Mouse (Mus musculus) heart, embryonic 15.5 days (tissue): Measurements from ENCODE around the gene Prdm16. TPM values are rescaled to one million over a fixed set of nuclear protein-coding genes. Genes with fewer than 3 reads are reported as not detected.
A peak's percentile ranks its signal among the peaks of the same experiment; 100 is the strongest.

Source experiments
- ATAC-seq: fragments of 200-750 bp; cut with Nextera tagmentation; replicated peaks from 2 replicates; pipeline ENCODE4 v1.8.0; 2017; ENCODE audit warnings: low read depth, moderate TSS enrichment; ENCODE audit not compliant: insufficient number of reproducible peaks, insufficient read depth, low FRiP score
- H3K27ac ChIP-seq: fragments of 300-500 bp; sonication (generic); 2 replicates; pipeline ENCODE4 v1.5.1; 2015; ENCODE audit warnings: mild to moderate bottlenecking, inconsistent platforms
- H3K27me3 ChIP-seq: fragments of 300-500 bp; sonication (generic); 2 replicates; pipeline ENCODE4 v1.6.1; 2015; ENCODE audit warnings: inconsistent platforms
- H3K36me3 ChIP-seq: fragments of 300-500 bp; sonication (generic); 2 replicates; pipeline ENCODE4 v1.6.1; 2015; ENCODE audit warnings: mild to moderate bottlenecking, inconsistent platforms
- H3K4me1 ChIP-seq: fragments of 300-500 bp; sonication (generic); replicated peaks from 2 replicates; pipeline ENCODE4 v1.6.1; 2015; ENCODE audit warnings: inconsistent platforms
- H3K4me2 ChIP-seq: fragments of 300-500 bp; sonication (generic); 2 replicates; pipeline ENCODE4 v1.6.1; 2015; ENCODE audit warnings: inconsistent platforms, mild to moderate bottlenecking, moderate library complexity
- H3K4me3 ChIP-seq: fragments of 300-500 bp; sonication (generic); 2 replicates; pipeline ENCODE4 v1.5.1; 2015; ENCODE audit warnings: mild to moderate bottlenecking, inconsistent platforms
- H3K9ac ChIP-seq: fragments of 300-500 bp; sonication (generic); 2 replicates; pipeline ENCODE4 v1.6.1; 2015; ENCODE audit warnings: mild to moderate bottlenecking, inconsistent platforms
- H3K9me3 ChIP-seq: fragments of 300-500 bp; sonication (generic); replicated peaks from 2 replicates; pipeline ENCODE4 v1.6.1; 2016; ENCODE audit warnings: inconsistent platforms
- WGBS: fragments of 180-500 bp; shearing (Covaris S2); methylation state at CpG from one replicate; pipeline ENCODE4 v1.1.7; 2015; ENCODE audit warnings: mixed read lengths; 5-methylcytosine and 5-hydroxymethylcytosine counted together
- polyA plus RNA-seq: library from polyadenylated mRNA; unstranded; fragments of >200 nt; fragmentation: Nextera tagmentation; extraction: Ambion mirVana; gene quantifications from 2 replicates; pipeline ENCODE4 v1.2.1, GENCODE M21; 2015

Gene Prdm16
- polyA plus RNA-seq, 1 experiment from 2014 or later: 20.9 TPM

GRCm38 (mm10) chr4:154414885-154415284, 221.8 kb downstream of the Prdm16 start:
- H3K36me3 ChIP-seq: no peaks in the 10 kb centered on the region
- H3K4me1 ChIP-seq: peaks cover 33% of the 10 kb centered on the region
- H3K9me3 ChIP-seq: peaks cover 4% of the 10 kb centered on the region; the same call in 1 of the 2 replicates
- H3K9ac ChIP-seq: no peak overlapping the region
- no peak overlapping the region for H3K4me3 ChIP-seq
- no peak for ATAC-seq
- H3K4me2 ChIP-seq: no peak overlapping the region
- no peak overlapping the region for H3K27ac ChIP-seq
- peaks cover 31% of the 10 kb centered on the region for H3K27me3 ChIP-seq
- 64% methylated on average over 4 of the region's 4 CpGs for WGBS

GRCm38 (mm10) chr4:154410559-154410958, 226.1 kb downstream of the Prdm16 start:
- ATAC-seq: no peak
- no peak overlapping the region for H3K4me2 ChIP-seq
- peak overlapping the region; percentile 1; the same call in 1 of the 2 replicates for H3K9ac ChIP-seq
- H3K4me1 ChIP-seq: peaks cover 39% of the 10 kb centered on the region
- 0 out of 2 replicates have a peak overlapping the region, but pooled peaks have one; percentile 6 for H3K27ac ChIP-seq
- H3K27me3 ChIP-seq: peaks cover 44% of the 10 kb centered on the region
- WGBS: 38% methylated on average over 8 of the region's 8 CpGs
- H3K4me3 ChIP-seq: no peak overlapping the region
- no peaks in the 10 kb centered on the region for H3K9me3 ChIP-seq
- H3K36me3 ChIP-seq: no peaks in the 10 kb centered on the region

- Histone ChIP-seq H3K27ac (no peak overlapping the region), H3K9me3 (no peaks in the 10 kb centered on the region), H3K9ac (no peak overlapping the region), H3K4me2 (no peak overlapping the region), H3K4me1 (peaks cover 39% of the 10 kb centered on the region), H3K36me3 (no peaks in the 10 kb centered on the region), H3K27me3 (peaks cover 42% of the 10 kb centered on the region), H3K4me3 (no peak overlapping the region)
- WGBS: 59% methylated on average over 10 of the region's 10 CpGs
- ATAC-seq: no peak
Observed at GRCm38 (mm10) chr4:154409841-154410240, 226.8 kb downstream of the Prdm16 start.

GRCm38 (mm10) chr4:154409237-154409721, 227.4 kb downstream of the Prdm16 start:
- no peak overlapping the region for H3K27ac ChIP-seq
- peaks cover 39% of the 10 kb centered on the region for H3K4me1 ChIP-seq
- no peaks in the 10 kb centered on the region for H3K9me3 ChIP-seq
- no peak overlapping the region for H3K4me3 ChIP-seq
- H3K27me3 ChIP-seq: peaks cover 42% of the 10 kb centered on the region
- 53% methylated on average over 19 of the region's 19 CpGs for WGBS
- no peak for ATAC-seq
- H3K9ac ChIP-seq: 0 out of 2 replicates have a peak overlapping the region, but pooled peaks have one; percentile 29
- H3K36me3 ChIP-seq: no peaks in the 10 kb centered on the region
- no peak overlapping the region for H3K4me2 ChIP-seq

- Histone ChIP-seq H3K9ac (no peak overlapping the region), H3K27me3 (peaks cover 4% of the 10 kb centered on the region; the same call in 1 of the 2 replicates), H3K9me3 (no peaks in the 10 kb centered on the region), H3K36me3 (no peaks in the 10 kb centered on the region), H3K27ac (no peak overlapping the region), H3K4me1 (peaks cover 29% of the 10 kb centered on the region), H3K4me2 (no peak overlapping the region), H3K4me3 (no peak overlapping the region)
- 47% methylated on average over 4 of the region's 4 CpGs for WGBS
- no peak for ATAC-seq
Observed at GRCm38 (mm10) chr4:154402948-154403347, 233.7 kb downstream of the Prdm16 start.

- 0 out of 2 replicates have a peak, but pooled peaks have one; percentile 24 for ATAC-seq
- no peak overlapping the region for H3K4me3 ChIP-seq
- no peaks in the 10 kb centered on the region for H3K36me3 ChIP-seq
- H3K9ac ChIP-seq: no peak overlapping the region
- 44% methylated on average over 10 of the region's 10 CpGs for WGBS
- H3K27me3 ChIP-seq: peaks cover 4% of the 10 kb centered on the region; the same call in 1 of the 2 replicates
- peaks cover 29% of the 10 kb centered on the region for H3K4me1 ChIP-seq
- H3K4me2 ChIP-seq: no peak overlapping the region
- no peaks in the 10 kb centered on the region for H3K9me3 ChIP-seq
- peak overlapping the region; percentile 28; the same call in 1 of the 2 replicates for H3K27ac ChIP-seq
Observed at GRCm38 (mm10) chr4:154401982-154402932, 234.4 kb downstream of the Prdm16 start.

GRCm38 (mm10) chr4:154401379-154401778, 235.3 kb downstream of the Prdm16 start:
- Histone ChIP-seq H3K27ac (no peak overlapping the region), H3K27me3 (peaks cover 4% of the 10 kb centered on the region), H3K36me3 (no peaks in the 10 kb centered on the region), H3K4me2 (no peak overlapping the region), H3K9me3 (no peaks in the 10 kb centered on the region), H3K4me3 (no peak overlapping the region), H3K4me1 (peaks cover 29% of the 10 kb centered on the region), H3K9ac (no peak overlapping the region)
- 38% methylated on average over 5 of the region's 5 CpGs for WGBS
- ATAC-seq: no peak; the same call in 1 of the 2 replicates

GRCm38 (mm10) chr4:154400256-154401171, 236.2 kb downstream of the Prdm16 start:
- Histone ChIP-seq H3K4me2 (no peak overlapping the region), H3K36me3 (no peaks in the 10 kb centered on the region), H3K4me3 (no peak overlapping the region), H3K9me3 (no peaks in the 10 kb centered on the region), H3K27me3 (peaks cover 4% of the 10 kb centered on the region), H3K4me1 (peaks cover 29% of the 10 kb centered on the region), H3K27ac (no peak overlapping the region), H3K9ac (no peak overlapping the region)
- WGBS: 82% methylated on average over 24 of the region's 24 CpGs
- no peak for ATAC-seq

GRCm38 (mm10) chr4:154399634-154400033, 237.0 kb downstream of the Prdm16 start:
- no peak for ATAC-seq
- H3K36me3 ChIP-seq: no peaks in the 10 kb centered on the region
- H3K4me1 ChIP-seq: peaks cover 37% of the 10 kb centered on the region
- peaks cover 4% of the 10 kb centered on the region for H3K27me3 ChIP-seq
- WGBS: 82% methylated on average over 11 of the region's 11 CpGs
- H3K9me3 ChIP-seq: no peaks in the 10 kb centered on the region
- H3K4me3 ChIP-seq: no peak overlapping the region
- no peak overlapping the region for H3K4me2 ChIP-seq
- H3K9ac ChIP-seq: no peak overlapping the region
- H3K27ac ChIP-seq: no peak overlapping the region

- H3K4me1 ChIP-seq: peaks cover 52% of the 10 kb centered on the region
- no peak overlapping the region for H3K4me3 ChIP-seq
- H3K9me3 ChIP-seq: no peaks in the 10 kb centered on the region
- H3K9ac ChIP-seq: no peak overlapping the region
- no peak overlapping the region for H3K4me2 ChIP-seq
- 81% methylated on average over 14 of the region's 14 CpGs for WGBS
- H3K27ac ChIP-seq: no peak overlapping the region
- no peak for ATAC-seq
- H3K27me3 ChIP-seq: peaks cover 4% of the 10 kb centered on the region
- H3K36me3 ChIP-seq: no peaks in the 10 kb centered on the region
Observed at GRCm38 (mm10) chr4:154396652-154397301, 239.9 kb downstream of the Prdm16 start.
